Mouse (Mus musculus): ENCODE data around the gene Clk4. TPM values are rescaled to one million over a fixed set of nuclear protein-coding genes. Genes with fewer than 3 reads are reported as not detected.

Gene Clk4
- total RNA-seq (2022): 100 to 1,000 TPM in 2 of 4 experiments, 10 to 100 TPM in 2; 68.4 to 151 (median 112) TPM

DNA sequence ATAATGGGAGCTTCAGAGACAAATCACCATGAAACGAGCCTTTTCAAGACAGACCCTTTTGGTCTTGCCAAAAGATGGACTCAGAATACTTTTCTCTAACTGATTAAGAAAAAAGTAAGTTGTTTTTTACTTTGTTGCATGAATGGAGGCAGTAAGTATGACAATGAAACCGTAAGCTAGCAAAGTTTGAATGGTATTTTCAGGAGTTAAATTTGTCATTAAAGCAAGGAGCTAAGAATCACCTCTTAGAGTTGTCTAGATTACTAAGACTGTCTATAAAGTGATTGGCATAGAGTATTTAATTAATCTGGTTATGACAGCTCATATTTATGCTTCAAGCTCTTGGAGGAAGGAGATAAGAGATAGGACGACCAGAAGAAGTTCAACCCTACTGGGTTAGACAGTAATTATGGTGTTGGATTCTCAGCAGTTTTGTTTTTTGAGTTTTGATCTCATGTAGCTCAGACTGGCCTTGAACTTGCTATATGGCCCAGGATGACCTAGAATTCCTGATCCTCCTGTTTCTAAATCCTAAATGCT is at the start of gene Clk4:
Gene Clk4, plus strand, starts transcription at position 51 of the 540 bp plus-strand sequence.
- no peak for DNase-seq

DNA sequence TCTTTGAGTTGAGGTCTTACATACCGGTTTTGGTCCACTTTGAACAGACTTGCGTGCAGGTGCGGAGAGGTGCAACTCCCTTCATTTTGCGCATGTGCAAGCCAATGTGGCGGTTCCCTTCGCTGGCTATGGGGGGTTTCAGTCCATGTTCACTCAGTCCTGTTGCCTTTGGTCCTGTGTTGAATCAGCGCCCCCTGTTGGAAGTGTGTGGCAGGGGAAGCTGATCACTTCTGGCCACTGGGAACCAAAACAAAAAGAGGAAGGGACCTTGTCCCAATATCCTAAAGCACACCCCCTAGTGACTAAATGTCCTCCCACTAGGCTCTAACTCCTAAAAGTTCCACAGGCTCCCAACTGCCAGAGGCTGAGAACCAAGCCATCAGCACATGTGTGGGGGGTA is 47.5 kb upstream of the Clk4 start:
- no peak for DNase-seq

DNA sequence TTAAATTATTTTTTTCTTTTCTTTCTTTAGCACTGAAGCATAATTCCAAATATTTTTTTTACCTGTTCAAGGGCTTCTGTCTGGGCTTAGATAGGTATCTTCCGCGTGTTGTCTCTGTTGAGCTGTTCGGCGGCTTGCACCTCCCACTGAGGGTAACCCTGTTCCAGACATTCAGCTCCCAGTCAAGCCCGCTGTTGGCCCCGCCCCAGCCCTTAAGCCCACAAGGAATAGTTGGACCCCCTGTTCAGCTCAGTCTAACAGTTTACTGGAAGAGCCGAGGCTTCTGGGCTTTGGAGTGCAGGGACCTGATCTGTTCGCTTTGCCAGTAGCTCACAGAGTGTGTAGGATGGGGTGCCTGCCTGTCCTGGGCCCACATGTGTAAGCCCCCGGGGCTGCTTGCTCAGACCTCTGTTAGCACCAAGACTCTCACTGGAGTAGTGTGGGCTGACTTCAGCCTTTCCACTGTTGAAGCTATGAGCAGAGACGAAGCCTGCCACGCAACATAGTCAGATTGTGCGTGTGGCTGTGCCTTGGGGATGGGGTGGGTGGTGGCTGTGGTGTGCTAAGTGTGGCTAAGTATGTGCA is 42.0 kb upstream of the Clk4 start:
- no peak for DNase-seq

DNA sequence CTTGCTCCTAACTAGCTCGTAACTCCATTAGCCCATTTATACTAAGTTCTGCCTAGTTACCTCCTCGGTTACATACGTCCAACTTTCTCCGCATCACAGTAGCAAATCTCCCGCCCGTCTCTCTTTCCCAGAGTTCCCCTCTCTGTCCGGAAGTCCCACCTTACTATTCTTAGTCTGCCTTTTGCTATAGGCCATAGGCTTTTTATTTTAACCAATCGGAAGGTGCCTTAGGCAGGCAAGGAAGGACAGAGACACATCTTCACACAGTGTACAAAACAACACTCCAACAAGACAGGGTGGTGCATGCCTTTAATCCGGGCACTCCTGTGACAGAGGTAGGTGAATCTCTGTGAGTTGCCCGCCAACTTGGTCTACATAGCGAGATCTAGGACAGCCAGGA is 41.2 kb upstream of the Clk4 start, which contains the start of gene Gm12569:
Gene Gm12569, plus strand, starts transcription at position 166 of the 400 bp plus-strand sequence.
- DNase-seq: no peak

DNA sequence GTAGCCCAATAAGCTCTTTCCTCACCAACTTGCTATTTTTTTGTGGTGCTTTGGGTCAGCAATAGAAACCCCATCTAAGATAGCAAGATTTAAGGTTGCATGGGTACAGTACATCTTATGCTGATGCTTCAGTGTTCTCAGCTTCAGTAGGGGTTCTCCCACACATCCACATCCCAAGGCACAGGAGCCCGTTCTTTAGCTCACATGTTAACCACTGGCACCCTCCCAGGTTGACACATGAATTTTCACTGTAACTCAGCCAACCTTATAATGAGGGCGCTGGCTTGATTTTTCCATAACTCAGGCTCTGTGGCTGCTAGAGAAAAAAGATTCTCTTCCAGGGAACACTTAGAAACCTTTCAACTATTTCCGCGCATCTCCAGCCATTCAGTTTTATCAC is 34.4 kb upstream of the Clk4 start:
- no peak for DNase-seq

DNA sequence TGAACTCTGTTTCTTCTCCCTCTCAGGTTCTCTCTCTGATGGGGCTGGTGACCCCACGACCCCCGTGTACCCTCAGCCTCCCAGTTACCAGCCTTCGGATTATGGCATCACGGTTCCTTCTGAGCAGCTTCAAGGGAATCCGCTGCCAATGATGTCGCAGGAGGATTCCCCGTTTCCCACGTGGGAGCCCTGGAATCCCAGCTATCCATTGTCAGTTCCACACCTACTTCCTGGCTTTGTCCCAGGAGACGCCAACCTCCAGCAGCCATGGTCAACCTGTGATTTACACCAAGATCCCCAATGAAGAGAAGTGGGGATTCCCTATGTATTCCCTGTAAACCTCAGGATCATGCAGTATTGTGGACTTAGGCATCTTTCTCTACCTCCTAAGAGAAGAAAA is 26.9 kb upstream of the Clk4 start:
- DNase-seq: no peak

DNA sequence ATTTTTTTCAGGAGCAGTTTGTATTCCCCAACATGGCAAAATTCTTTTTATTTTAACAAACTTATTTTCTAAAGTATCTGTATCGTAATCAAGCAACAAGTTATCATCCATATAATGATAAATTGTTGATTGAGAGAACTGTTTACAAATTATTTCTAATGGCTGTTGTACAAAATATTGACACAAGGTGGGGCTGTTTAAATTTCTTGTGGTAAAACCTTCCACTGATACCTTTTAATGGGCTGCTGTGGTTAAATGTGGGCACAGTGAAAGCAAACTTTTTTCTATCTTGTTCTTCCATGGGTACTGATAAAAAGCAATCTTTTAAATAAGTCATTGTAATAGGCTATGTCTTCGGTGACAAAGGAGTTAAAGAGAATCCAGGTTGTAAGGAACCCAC is 18.6 kb upstream of the Clk4 start:
- DNase-seq: no peak

DNA sequence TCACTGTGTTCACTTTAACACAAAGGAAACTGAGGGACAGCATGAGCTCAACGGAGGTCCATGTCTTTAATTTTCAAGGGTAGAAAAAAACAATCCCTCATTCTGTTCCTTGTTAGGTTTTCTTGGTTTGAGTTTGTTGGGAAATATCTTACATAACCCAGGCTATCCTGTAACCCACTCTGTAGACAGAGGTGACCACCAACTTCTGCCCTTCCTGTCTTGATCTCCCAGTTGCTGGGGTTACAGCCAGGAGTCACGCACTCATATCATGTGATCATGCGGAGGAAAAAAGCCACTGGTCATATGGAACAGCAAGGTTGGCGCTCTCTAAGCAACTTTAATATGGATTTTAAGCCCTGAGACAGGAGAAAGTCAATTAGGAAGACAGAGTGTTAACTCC is 4.5 kb upstream of the Clk4 start:
- DNase-seq: no peak

DNA sequence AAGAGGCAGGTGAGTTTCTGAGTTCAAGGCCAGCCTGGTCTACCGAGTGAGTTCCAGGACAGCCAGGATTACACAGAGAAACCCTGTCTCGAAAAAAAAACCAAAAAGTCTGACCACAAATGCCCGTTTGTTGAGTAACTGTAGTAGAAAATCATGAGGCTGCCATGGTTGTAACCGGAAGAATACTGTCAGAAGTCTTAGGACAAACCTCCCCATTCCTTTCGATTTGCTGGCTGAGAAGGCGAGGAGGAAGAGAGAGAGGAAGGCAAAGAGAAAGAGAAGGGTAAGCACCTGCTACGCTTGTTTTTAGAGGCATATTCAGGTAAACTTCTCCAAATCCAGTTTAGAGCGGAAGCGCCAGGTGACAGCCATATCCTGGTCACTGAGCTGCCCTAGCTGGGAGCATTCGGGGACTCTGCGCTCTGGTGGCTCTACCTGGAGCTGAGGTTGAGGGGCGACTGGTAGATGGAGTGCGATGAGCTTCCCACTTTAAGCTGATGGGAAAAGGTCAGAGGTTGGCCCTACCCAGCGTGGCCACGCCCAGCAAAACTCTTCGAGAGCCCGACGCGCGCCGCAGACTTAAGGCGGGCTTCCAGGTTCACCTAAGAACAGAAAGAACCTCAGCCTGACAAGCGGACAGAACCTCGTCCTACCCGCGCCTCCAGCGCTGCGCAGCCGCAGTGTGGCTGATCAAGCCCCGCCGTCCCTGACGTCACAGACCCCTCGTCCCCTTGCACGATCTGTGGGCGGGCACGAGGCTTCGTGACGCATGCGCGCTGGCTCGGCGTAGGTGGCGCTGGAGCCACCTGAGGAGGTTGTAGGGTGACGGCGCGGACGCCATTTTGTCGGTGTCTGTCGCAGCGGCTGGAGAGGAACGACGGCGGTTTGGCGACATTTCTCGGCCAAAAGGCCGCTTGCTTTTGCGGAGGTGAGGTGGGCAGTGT is 1.1 kb downstream of the Clk4 start, which contains the start of gene BC049762:
Gene BC049762, minus strand, starts transcription at position 705 of the 944 bp plus-strand sequence.
- DNase-seq: peak; percentile 98

DNA sequence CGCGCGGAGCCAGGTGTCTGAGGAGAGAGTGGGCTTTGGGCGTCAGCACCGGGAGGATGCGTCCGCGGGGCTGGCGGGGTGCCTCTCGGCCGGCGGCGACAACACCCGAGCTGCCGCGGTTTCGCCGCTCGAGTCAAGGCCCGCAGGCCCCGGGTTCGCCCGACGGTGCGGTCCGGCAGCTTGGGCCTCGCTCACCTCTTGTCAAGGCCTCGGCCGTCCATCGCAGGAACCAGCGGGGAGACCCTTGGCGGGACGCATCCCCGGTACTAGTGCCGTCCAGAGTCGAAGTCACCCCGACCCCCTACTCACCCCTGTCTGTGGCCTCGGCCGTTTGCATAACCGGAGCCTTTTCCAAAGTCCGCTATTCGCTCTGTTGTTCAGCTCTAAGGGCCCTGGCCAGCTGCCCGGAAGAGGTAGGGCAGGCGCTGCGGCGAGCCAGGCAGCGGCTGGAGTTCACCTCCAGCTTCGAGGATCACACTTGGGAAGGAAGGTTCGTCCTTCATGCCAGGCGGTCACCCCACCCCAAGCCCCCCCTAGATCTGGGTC is 1.8 kb downstream of the Clk4 start:
- peak; percentile 60 for DNase-seq

DNA sequence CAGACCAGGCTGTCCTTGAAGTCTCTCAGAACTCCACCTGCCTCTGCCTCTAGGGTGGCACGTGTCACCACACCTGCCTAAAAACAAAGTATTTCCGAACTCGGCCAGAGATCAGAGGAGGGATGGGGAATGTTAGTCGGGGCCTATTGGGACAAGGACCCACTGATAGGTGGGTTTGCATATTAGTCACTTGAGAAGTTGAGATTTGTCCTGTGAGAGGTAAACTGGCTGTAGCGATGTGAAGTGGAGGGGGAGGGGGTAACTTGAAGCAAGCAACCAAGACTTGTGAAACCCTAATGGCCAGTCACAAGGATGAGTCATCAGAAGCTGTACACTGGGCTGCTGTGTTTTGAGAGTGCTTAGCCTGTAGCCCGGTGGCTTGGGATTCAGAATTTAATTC is 2.8 kb downstream of the Clk4 start:
- DNase-seq: peak; percentile 53

DNA sequence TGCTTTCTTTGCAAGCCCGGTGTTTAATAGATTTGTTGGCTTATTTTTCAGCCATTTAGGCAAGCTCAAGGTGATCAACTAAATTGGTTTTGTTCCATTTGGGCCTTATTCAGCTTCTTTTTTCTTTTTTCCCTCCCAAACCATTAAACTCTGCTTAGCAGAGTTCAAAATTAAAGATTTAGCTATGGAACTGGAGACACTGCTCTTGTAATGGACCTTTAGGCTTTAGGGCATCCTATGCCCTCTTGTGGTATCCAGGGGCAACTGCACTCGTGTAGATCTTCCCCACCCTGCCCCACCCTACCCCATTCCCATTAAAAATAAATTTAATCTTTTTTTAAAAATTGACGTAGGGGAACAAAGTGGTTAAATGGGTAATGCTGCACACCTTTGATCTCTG is 3.8 kb downstream of the Clk4 start:
- no peak for DNase-seq

DNA sequence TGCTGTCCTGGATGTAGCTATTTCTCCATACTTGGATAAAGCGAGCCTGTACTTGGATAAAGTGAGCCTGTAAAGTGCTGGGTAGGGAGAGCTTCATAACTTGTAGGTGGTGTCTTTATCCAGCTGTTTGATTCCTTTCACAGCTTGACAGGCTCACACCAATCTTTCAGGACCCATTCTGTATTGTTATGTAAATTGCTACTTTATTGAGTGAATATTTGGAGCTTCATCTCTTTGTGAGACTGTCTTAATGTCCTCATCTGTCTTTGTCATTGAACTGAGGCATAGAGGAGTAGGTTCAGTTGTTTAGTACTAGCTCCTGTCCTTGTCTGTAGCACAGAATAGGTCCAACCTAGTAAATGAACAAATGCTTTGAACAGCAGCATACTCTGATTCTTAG is 12.9 kb downstream of the Clk4 start:
- no peak for DNase-seq

DNA sequence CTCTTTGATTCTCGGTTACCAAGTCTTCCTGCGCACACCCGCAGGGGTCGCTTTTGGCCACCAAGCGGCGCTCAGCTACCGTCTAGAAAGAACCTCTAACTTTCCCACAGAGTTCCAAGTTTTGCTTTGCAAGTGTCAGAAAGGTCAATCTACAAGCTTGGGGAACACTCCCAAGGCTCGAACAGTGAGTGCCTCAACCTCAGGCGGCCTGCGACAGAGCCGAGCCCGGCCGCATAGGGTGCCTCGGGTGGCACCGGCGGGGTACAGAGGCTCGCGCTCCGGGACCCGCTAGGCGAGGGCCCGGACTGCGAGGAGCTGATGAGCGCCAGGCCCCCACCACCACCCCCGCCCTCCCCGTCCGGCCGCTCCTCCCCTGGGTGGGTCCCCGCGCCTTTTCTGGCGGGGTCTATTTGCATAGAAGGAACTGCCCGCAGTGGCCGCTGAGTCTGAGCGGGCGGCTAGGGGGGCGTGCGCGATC is 28.1 kb downstream of the Clk4 start, which contains the start of gene Col23a1:
Gene Col23a1, plus strand, starts transcription at position 357 of the 478 bp plus-strand sequence.
- peak; percentile 67 for DNase-seq

DNA sequence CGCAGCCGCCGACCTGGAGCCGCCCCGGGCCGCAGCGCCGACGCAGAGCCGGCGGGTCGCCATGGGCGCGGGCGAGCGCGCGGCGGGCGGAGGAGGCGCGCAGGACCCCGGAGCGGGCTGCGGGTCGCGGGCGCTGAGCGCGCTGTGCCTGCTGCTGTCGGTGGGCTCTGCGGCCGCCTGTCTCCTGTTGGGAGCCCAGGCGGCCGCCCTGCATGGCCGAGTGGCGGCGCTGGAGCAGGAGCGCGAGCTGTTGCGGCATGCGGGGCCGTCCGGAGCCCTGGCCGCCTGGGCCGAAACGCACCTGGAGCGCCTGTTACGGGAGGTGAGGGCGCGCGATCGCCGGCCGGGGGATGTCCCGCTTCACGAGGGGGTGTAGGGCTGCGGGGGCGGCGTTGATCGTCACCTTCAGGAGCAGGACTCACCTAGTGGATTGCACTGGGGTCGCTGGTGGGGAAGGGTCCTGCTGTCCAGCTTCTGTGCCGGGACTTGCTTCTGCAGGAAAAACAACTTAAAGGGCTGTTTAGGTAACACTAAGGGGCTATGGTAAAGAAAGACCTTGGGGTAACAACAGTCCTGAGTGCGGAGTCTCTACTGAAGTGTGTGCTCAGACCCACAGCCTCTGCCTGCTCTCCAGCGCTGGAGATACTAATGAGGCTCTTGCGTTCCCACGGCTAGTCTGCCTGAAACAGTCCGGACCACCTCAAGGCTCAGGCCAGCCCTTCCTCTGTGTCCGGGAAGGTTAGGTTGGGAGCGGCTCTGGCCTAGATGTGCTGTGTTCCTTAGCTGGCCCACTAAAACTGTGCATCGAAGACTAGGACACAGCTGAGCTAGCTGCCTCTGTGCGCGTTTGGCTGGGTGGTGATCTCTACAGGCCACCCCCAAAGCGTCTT is 28.8 kb downstream of the Clk4 start:
- DNase-seq: no peak

DNA sequence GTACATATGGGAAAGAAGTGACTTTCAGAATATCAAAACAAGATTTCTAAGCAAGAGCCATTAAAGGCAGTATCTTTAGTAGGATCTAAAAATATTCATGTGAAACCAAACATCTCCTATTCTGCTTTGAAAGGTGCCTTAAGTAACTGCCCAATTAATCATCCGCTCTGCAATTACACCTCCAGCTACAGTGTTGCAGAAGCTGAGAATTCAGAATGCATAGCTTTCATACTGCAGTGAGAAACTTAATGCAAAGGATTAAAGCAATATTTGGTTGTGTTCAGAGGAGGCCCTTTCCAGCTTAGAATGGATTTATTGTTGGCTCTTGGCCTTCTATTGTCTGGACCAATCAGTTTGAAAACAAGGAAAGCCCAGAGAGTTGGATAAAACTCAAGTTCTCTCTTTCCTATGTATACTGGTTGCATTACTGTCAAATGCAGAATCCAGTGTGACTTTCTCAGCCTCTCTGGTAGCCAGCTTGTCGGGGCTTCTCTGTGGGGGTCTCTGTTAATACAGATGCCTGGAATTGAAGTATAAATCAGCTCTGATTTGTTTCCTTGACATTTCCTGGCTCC is 32.5 kb downstream of the Clk4 start:
- DNase-seq: no peak

DNA sequence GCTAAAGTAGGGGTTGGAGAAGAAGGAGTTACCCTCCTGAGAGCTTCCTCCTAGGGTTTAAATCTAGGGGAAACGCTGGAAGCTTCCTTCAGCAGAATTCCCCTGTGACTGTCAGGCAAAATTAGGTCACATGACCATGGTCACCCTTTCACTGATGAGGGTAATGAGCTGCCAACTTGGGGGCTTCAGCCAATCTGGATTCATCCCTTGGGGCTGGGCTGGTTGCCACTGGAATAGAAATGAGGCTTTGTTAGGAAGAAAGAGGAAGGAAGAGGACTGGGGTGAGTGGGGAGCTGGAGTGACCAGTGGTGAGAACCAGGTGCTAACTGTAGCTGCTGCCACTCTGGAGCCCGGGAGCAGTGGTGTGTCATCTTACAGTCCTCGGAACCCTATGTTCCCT is 34.2 kb downstream of the Clk4 start:
- no peak for DNase-seq

DNA sequence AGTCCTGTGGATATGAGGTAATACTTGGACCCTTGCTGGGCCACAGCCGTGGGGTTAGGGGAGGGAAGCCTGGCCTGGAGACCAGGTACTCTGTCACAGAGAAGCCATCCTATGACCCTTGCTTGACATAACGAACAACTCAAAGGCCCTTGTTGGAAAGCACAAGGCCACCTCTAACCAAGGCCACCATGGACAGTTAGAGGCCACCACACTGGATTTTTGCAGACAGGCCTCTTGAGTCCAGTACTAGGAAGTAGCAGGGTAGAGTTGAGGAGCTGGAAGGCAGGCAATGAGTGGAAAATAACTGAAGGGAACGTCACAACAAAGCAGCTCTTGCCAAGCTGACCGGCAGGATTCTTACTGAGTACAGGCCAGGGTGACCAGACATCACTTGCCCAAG is 37.2 kb downstream of the Clk4 start:
- DNase-seq: peak; percentile 62

DNA sequence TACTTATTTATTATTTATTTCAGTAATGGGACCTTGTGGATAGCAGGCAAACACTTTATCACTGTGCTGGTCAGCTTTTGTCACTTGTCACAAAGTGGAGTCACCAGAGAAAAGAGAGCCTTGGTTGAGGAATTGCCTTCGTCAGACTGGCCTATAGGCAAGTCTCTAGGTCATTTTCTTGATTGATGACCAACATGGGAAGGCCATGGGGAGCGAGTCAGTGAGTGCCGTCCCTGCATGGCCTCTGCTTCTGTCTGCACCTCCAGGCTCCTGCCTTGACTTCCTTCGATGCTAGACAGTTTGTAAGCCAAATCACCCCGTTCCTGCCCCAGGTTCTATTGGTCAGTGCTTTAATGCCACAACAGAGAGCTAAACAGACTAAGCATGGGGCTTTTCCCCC is 40.9 kb downstream of the Clk4 start:
- peak; percentile 54 for DNase-seq

DNA sequence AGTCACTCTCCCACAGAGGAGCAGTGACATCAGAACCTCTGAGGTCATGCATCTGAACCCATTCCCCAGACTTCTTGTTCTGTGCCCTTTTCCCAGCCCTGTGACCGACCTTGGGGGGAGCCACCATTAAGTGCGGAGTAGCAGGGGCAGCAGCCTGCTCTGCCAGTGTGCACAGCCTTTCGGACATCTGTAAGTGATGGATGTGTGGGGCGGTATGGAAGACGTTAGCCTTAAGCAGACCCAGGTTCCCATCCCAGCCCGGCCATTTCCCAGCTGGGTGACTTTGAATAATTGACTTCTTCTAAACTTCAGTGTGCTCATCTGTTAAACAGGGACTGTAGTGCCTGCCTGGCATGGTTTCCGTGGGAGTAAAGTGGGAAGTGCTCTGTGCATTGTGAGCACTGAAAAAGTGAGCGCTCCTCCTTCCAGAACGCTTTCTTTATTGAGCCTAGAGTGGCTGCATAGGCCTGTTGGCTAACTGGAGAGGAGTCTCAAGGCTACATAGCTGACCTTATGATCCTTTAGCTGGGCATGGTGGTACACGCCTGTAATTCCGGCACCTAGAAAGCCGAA is 42.5 kb downstream of the Clk4 start:
- no peak for DNase-seq

DNA sequence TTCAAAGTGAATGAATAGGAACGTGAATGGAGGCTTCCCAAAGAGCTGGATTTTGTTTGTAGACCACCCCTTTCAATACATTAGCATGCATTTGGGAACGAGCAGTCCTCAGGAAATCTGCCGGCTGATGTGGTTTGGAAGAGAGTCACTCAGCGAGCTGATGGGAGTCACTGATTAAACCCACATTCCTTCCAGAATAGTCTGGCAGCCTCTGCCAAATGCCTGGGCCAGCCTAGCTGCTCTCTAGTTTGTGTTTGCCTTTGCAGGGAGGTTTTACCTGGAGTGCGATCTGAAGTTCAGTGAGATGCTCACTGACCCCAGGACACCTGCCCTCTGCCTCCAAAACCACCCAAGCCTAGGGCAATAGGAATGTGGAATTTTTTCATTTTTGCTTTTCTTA is 46.8 kb downstream of the Clk4 start:
- no peak for DNase-seq

All from adrenal gland, adult 8-10 months (tissue).